Mouse (Mus musculus): ENCODE data around the gene Zfp787.

GRCm38 (mm10) chr7:6173872-6174271, 18.1 kb upstream of the Zfp787 start:
- TF ChIP-seq EP300 (IDR thresholded peaks at IDR 0.05; ENCODE audit: low read depth in 1 of 2, low read length in 2 of 2) (no peak), GABPA (IDR thresholded peaks at IDR 0.05; ENCODE audit: low read depth, low read length) (no peak), CTCF (IDR thresholded peaks at IDR 0.05 in 2 of 3, conservative IDR thresholded peaks at IDR 0.05 in 1 of 3; ENCODE audit: control insufficient read depth in 1 of 3, insufficient read depth in 1 of 3, low read depth in 2 of 3, low read length in 3 of 3, poor library complexity in 1 of 3, severe bottlenecking in 1 of 3) (no peak), POLR2AphosphoS2 (IDR thresholded peaks at IDR 0.05; ENCODE audit: low read length) (no peak), POLR2A (IDR thresholded peaks at IDR 0.05; ENCODE audit: control insufficient read depth in 1 of 2, insufficient read depth in 1 of 2, low read depth in 1 of 2, low read length in 2 of 2, poor library complexity in 1 of 2) (no peak), TBP (IDR thresholded peaks at IDR 0.05; ENCODE audit: low read depth, low read length) (no peak), MXI1 (IDR thresholded peaks at IDR 0.05; ENCODE audit: low read depth, low read length) (no peak), MAZ (IDR thresholded peaks at IDR 0.05; ENCODE audit: low read depth, low read length) (no peak), SIN3A (IDR thresholded peaks at IDR 0.05; ENCODE audit: low read length) (no peak)

Data from MEL (cell line).